Mouse (Mus musculus) spleen, embryonic (tissue): Measurements from ENCODE around the gene Msantd2.

Experiments
- CTCF ChIA-PET: fragments of 350-600 bp; sonication (Branson Sonifier 250); formaldehyde crosslinking; loops from one replicate; lab custom pipeline; 2022; lab: Charles Lee

Msantd2 gene

GRCm38 (mm10) chr9:37488611-37489396, at the start of gene Msantd2:
TSS of gene Msantd2 (plus strand) at chr9:37489319.
- CTCF ChIA-PET, result no interaction called here

GRCm38 (mm10) chr9:37452401-37452800, 36.7 kb upstream of the Msantd2 start:
- CTCF ChIA-PET, result interaction anchor here (0.5 kb wide), 1 partner anchor 171 kb away, joined by 3 read pairs; no protein-coding TSS in a partner anchor

- CTCF ChIA-PET, result no interaction called here
Observed at GRCm38 (mm10) chr9:37453328-37453727, 35.8 kb upstream of the Msantd2 start.

GRCm38 (mm10) chr9:37454011-37454492, 35.1 kb upstream of the Msantd2 start:
- CTCF ChIA-PET, result interaction anchor here (0.6 kb wide), 1 partner anchor 1046 kb away, joined by 4 read pairs; no protein-coding TSS in a partner anchor

GRCm38 (mm10) chr9:37454991-37455390, 34.1 kb upstream of the Msantd2 start:
- CTCF ChIA-PET, result no interaction called here

- CTCF ChIA-PET, result interaction anchor here (0.6 kb wide), 1 partner anchor 184 kb away, joined by 6 read pairs; no protein-coding TSS in a partner anchor
Observed at GRCm38 (mm10) chr9:37455868-37456267, 33.3 kb upstream of the Msantd2 start.

- CTCF ChIA-PET, result no interaction called here
Observed at GRCm38 (mm10) chr9:37456481-37456910, 32.6 kb upstream of the Msantd2 start.

GRCm38 (mm10) chr9:37457151-37457550, 32.0 kb upstream of the Msantd2 start:
- CTCF ChIA-PET, result no interaction called here

GRCm38 (mm10) chr9:37459665-37460042, 29.5 kb upstream of the Msantd2 start:
- CTCF ChIA-PET, result interaction anchor here (0.6 kb wide), 1 partner anchor 152 kb away, joined by 3 read pairs; no protein-coding TSS in a partner anchor

- CTCF ChIA-PET, result interaction anchor here (0.6 kb wide), 1 partner anchor 152 kb away, joined by 3 read pairs; no protein-coding TSS in a partner anchor
Observed at GRCm38 (mm10) chr9:37460043-37460960, 28.8 kb upstream of the Msantd2 start.

- CTCF ChIA-PET, result no interaction called here
Observed at GRCm38 (mm10) chr9:37460961-37461340, 28.2 kb upstream of the Msantd2 start.

GRCm38 (mm10) chr9:37461571-37461970, 27.5 kb upstream of the Msantd2 start:
- CTCF ChIA-PET, result no interaction called here

- CTCF ChIA-PET, result interaction anchor here (0.7 kb wide), 1 partner anchor 251 kb away, joined by 3 read pairs; no protein-coding TSS in a partner anchor
Observed at GRCm38 (mm10) chr9:37462764-37463163, 26.4 kb upstream of the Msantd2 start.

GRCm38 (mm10) chr9:37473611-37474125, 15.5 kb upstream of the Msantd2 start:
- CTCF ChIA-PET, result interaction anchor here (1.4 kb wide), 1 partner anchor 10 kb away, joined by 3 read pairs; no protein-coding TSS in a partner anchor

- CTCF ChIA-PET, result no interaction called here
Observed at GRCm38 (mm10) chr9:37474923-37475322, 14.2 kb upstream of the Msantd2 start.

GRCm38 (mm10) chr9:37485146-37485545, 4.0 kb upstream of the Msantd2 start:
- CTCF ChIA-PET, result interaction anchor here (0.6 kb wide), 1 partner anchor 130 kb away, joined by 3 read pairs; no protein-coding TSS in a partner anchor

- CTCF ChIA-PET, result no interaction called here
Observed at GRCm38 (mm10) chr9:37488041-37488440, 1.1 kb upstream of the Msantd2 start.

GRCm38 (mm10) chr9:37489446-37490120, 464 bp downstream of the Msantd2 start:
- CTCF ChIA-PET, result no interaction called here

- CTCF ChIA-PET, result no interaction called here
Observed at GRCm38 (mm10) chr9:37495761-37496160, 6.6 kb downstream of the Msantd2 start.

GRCm38 (mm10) chr9:37496325-37496724, 7.2 kb downstream of the Msantd2 start:
- CTCF ChIA-PET, result no interaction called here

GRCm38 (mm10) chr9:37500201-37500600, 11.1 kb downstream of the Msantd2 start:
- CTCF ChIA-PET, result no interaction called here
